Mouse (Mus musculus) bone marrow macrophage, adult 2 months (primary cell): ENCODE data around the gene Baz2b.

Experiments used
- CTCF ChIP-seq: IDR thresholded peaks from 2 replicates; pipeline ENCODE4 v1.5.1; 2012; ENCODE audit warnings: low read depth, mild to moderate bottlenecking, low read length, moderate library complexity
- POLR2A ChIP-seq: IDR thresholded peaks from 2 replicates; pipeline ENCODE4 v1.6.1; 2012; ENCODE audit warnings: mild to moderate bottlenecking, low read depth, low read length, borderline replicate concordance

DNA sequence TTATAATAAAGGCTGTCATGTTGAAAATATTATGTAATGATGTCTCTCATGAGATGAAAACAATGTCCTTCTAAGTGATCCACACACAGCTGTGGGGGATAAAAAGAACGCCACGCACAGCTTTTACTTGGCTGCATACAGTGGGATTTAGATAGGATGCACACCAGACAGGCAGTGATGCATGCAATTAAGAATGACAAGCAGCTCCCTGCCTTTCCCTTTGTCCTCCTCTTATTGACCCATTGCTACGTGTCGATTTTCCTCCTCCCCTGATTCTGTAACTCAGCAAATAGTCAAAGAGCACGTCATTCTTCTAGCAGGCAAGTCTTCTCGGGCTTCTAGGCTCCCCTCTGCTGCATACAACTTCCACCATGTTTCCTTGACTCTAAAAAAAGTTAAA, 119.4 kb downstream of the Baz2b start:
- no peak for TF ChIP-seq POLR2A
- no peak for TF ChIP-seq CTCF
